Mouse (Mus musculus) retina, postnatal 1 day (tissue): ENCODE measurements around the gene Zfp541.

Experiments used
- DNase-seq: peaks from one replicate; pipeline ENCODE4 v3.0.0-alpha.2; 2012

Zfp541 gene

GRCm38 (mm10) chr7:16087587-16087986 is 26.0 kb downstream of the Zfp541 start:
- DNase-seq: no peak

DNA sequence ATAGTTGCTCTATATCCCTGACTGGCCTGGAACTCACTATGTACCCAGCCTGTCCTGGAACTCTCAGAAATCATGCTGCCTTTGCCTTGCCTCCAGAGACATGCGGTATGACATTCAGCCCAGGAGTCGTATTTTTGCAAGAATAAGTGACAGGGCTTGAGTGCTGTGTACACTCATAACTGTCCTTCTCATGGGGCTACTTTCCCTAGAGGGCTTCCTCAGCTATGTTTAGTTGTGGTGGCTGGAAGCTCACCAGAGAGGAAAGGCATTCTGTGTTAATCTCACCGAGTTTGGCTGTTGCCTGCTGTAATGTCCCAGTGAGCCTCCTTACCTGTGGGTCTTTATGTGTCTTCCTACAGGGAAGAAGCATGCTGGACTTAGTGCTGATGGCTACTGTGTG is 33.0 kb downstream of the Zfp541 start:
- DNase-seq: no peak

DNA sequence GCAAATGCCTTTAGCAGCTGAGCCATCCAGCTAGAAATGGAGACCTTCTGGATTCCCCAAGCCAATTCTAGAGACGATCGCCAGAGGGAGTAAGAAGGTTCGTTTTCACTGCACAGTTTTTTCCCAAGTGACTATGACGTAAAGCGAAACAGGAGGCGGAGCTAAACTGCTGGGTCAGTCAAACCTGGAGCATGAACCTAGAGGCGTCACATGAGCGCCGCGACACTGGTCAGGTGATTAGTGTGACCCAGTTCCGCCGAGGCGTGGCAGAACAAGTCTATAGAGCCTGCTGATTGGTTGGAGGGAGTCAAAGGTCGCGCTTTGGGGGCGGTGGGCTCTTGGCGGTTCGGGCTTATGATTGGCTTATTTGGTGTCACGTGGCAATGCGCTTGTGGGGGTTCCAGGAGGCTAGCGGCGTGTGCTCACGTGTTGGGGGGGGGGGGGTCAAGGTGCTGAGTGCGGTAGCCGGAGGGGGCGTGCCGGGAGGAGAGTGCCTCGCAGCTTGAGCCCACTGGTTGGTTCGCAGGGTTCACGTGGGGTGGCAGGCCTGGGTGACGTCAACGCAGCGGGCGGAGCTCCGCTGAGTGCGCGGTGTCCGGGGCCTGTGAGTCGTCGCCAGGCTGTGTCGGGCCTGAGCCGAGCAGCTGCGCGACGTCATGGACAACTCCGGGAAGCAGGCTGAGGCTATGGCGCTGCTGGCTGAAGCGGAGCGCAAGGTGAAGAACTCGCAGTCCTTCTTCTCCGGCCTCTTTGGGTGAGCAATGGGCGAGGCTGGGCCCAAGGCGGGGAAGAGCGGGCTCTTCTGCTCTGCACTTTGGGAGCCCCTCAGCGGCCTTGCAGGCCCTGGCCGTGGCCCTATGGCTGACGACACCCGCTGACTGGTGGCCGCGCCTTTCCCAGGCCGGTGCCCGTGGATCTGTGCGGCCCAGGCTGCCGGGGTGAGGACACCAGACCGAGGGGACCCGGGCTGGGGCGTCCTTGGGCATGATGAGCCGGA is 36.7 kb downstream of the Zfp541 start, which contains the start of gene Napa:
TSS of gene Napa (plus strand) at position 438 of the 997 bp plus-strand sequence.
- DNase-seq: peak; percentile 100

DNA sequence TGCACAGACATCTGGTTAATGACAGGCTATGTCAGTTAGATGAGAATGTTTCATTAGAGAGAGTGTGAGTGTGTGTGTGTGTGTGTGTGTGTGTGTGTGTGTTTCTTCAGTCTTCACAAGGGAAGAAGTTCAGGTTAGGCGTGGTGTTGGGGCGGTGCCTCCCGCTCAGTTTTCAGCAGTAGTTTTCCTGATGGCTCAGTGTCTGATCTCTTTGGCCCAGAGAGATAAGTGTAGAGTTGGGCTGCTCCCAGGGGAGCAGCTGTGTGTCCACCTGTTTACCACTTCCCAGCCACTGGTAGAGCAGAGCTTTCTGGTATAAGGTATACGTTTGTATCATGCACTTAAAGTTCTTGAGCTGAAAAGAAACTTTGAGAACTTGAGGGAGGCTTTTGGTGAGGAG is 38.3 kb downstream of the Zfp541 start:
- DNase-seq: no peak

GRCm38 (mm10) chr7:16101081-16101480 is 39.5 kb downstream of the Zfp541 start:
- DNase-seq: no peak

DNA sequence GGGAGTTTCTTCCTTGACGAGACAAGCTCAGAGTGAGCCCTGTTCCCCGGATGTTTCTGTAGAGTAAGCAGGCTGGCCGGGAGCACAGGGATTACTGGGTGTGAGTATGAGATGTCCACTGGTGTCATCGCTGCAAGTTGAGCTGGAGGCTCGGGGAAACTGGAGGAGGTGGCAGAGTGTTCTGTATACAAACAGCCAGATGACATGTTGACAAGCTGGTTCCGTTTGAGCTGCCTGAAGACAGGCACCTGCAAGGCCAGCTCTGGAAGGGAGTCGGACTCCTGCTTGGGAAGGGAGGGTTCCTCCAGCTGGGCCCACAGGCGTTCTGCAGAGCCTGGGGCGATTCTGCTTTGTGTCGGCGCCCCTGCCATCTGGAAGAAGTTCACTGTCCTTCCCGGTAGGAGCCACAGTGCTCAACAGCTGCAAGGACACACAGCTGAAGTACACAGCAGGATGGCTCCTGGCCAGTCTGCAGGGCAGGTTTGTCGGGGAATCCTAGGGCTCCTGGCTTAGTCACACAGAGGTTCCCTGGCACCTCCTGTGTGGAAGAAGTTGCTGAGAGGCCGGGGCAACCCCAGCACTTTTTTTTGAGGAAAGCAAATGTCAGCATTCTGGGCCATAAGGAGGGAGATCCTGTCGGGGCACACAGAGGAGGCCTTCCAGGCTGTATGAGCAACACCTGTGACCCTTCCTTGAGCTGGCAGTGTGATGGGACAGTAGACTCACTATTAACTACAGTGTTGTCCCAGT is 40.3 kb downstream of the Zfp541 start:
- DNase-seq: no peak

DNA sequence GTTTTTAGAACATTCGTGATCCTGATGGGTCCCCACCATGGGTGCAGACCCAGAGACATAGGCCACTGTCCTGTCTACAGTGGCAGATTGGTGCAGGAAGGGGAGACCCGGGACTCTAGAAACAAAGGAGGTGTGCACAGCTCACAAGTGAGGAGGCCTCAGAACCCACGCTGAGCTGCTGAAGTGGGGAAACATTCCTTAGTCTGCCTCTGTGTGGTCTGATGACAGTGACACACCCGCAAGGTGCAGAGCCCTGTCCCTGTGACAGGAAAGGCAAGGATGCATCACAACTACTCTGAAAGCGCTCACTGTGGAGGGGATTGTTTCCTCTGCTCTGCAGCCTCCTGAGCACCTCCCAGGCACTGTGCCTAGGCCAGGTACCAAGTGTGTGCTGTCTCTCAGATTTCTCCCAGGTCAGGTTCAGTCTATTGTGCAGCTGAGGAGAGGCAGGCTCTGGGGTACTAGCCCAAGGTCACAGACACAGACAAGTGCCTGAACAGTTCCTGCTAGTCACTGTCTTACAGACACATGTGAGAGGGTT is 41.1 kb downstream of the Zfp541 start:
- DNase-seq: no peak

- DNase-seq: peak; percentile 50
These were observed 42.1 kb downstream of the Zfp541 start for GRCm38 (mm10) chr7:16103760-16104159.

GRCm38 (mm10) chr7:16104611-16105388 is 43.2 kb downstream of the Zfp541 start:
- peak; percentile 73 for DNase-seq

GRCm38 (mm10) chr7:16108886-16109542 is 47.4 kb downstream of the Zfp541 start:
- no peak for DNase-seq

DNA sequence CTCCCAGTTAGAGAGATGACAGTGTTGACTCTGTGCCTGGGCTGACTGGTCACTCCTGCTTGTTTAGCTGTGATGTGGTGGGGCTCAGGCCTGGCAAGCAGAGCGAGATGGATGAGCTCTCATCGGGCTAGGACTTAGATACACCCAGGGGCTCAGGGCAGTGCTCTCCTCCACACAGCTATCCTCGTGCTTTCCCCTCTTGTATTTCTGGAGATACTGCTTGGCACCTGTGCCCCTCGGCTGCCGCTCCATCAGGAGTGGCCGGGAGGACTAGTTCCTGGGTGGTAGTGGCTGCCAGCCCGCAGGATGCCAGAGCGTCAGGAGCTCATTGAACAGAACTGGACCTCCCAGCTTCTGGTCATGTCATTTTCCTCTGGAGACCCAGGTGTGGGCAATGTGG is 48.5 kb downstream of the Zfp541 start:
- no peak for DNase-seq

DNA sequence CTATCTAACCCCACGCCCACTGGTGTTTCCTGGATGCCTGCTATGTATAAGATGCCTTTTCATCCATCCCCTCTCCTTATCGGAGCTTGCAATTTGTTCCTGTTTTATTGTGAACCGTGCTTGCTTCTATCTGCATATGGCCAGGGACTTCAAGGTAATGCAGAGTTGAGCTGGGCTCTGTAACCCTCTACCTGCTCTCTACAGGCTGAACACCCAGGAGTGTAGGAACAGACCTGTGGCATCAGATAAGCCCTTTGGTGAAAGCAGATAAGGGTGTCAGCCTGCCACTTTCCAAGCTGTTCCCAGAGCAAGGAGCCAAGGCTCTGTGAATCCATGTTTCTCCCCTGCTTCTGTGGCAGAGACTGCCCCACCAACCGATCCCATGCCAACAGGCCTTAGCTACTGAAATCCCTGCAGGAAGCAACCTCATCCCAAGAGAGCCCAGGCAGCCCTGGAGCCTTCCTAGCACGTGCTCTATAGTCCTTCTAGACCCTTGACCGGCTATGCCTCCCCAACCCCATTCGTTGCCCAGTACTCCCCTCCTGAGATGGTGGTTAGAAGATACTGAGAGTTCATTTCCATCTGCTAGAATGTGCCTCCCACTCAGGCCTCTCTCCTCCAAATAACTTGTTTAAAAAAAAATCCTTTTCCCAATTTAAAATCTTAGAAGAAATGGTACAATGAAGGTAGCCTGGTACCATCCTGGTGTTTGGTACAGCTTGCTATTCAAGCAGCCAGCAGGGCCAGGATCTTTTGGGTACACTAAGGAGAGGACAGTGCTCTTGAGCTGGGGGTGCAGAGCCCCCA is 49.9 kb downstream of the Zfp541 start:
- DNase-seq: no peak

DNA sequence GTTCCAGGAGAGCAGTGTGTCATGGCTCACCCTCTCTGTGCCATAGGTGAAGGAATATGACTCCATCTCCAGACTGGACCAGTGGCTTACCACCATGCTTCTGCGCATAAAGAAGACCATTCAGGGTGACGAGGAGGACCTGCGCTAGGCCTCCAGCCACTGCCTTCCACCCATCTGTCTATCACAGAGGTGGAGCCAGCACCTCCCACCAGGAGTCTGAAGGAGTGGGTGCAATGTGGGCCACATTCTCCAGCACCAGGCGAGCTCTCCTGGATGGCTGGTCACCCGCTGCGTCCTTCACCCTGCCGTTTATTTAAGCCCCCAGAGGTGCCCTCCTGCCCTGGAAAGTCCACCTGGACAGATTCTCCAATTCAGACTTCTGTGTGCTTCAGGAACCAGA is 54.8 kb downstream of the Zfp541 start:
- no peak for DNase-seq

GRCm38 (mm10) chr7:16117100-16117499 is 55.5 kb downstream of the Zfp541 start:
- DNase-seq: no peak

- DNase-seq: peak; percentile 96
These were observed 58.1 kb downstream of the Zfp541 start, which contains the start of gene Kptn for GRCm38 (mm10) chr7:16119569-16120261. Gene Kptn, plus strand, starts transcription at chr7:16119895.

DNA sequence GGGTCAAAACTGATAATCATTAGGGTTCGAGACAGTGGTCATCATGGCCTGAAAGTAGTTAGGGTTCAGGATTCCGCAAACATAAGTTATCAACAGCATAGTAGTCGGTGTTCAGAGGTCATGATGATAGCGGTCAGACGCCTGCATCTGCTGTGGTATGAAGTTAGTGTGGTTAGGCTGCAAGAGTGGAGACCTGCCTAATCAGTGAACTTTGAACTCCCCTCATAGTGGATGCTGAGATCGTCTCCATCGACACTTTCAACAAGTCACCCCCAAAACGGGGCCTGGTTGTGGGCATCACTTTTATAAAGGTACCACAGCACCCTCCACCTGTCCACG is 58.6 kb downstream of the Zfp541 start:
- no peak for DNase-seq

DNA sequence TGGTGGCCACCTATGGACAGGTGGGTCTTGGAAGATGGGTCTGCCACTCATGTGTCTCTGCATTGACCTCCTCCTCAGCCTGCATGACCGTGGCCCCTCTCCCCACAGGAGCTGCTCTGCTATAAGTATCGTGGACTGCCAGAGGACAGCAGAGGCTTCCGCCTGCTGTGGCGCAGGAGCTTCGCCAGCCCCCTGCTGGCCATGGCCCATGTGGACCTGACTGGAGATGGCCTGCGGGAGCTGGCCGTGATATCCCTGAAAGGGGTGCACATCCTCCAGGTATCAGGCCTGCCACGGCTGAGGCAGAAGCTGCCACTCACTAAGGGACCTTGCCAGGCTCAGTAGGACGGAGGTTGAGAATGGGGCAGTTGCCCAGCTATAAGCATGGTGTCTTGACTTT is 64.2 kb downstream of the Zfp541 start:
- DNase-seq: no peak

GRCm38 (mm10) chr7:16128344-16128743 is 66.7 kb downstream of the Zfp541 start:
- no peak for DNase-seq

DNA sequence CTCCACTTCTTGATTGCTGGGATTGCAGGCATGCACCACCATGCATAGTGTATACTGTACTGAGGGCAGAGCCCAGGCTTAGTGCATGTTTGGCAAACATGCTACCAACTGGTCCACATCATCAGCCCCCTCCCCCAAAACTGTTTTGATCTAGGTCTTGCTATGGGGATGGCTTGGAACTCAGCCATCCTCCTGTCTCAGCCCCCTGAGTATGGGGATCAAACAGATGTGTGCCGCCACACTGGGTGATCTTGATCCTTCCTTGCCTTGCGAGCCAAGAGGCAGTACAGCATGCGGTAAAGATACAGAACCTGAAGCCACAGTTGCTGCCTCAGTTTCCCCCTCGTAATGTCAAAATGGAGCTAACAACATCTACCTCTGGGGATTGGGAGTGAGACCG is 67.3 kb downstream of the Zfp541 start:
- no peak for DNase-seq

DNA sequence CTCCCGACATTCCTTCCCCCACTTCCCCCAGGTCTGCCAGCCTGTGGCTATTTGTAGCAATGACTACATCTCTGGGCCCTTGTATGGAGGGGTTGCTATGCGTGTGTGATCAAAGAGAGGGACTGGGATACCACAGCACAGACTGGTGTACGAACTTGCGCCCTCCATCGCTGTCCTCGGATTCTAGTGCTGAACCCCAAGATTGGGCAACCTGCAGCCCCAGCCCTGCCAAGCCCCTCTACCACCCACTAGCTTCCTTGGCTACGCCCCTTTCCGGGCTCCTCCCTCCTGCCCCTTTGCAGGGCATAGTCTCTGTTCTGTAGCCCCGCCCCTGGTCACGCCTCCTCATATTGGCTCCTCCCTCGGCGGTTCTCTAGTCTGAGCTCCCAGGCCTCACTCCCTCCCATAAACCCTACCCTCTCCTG is 67.8 kb downstream of the Zfp541 start, which contains the start of gene Slc8a2:
TSS of gene Slc8a2 (plus strand) at position 406 of the 425 bp plus-strand sequence.
- DNase-seq: peak; percentile 92
